Mouse (Mus musculus) left cerebral cortex, postnatal 10 days (tissue): ENCODE measurements at regions not wholly inside any gene's neighbourhood (a gene's known extent, or its start where the extent isn't known, plus 50 kb on each side); places are given as distances from the start of the nearest gene placed in this dataset.

Experiments
- DNase-seq, 2 experiments: peaks; one replicate each; pipeline ENCODE4 v3.0.0; 2021 to 2022; ENCODE audit warnings: low spot score in 2 of 2, mixed read lengths in 1 of 2; ENCODE audit errors: extremely low spot score in 1 of 2
- intact Hi-C: fragments of 180-260 bp; cut with DNase I; formaldehyde crosslinking; loops from one replicate; pipeline ENCODE4 v1.15.1; 2025

DNA sequence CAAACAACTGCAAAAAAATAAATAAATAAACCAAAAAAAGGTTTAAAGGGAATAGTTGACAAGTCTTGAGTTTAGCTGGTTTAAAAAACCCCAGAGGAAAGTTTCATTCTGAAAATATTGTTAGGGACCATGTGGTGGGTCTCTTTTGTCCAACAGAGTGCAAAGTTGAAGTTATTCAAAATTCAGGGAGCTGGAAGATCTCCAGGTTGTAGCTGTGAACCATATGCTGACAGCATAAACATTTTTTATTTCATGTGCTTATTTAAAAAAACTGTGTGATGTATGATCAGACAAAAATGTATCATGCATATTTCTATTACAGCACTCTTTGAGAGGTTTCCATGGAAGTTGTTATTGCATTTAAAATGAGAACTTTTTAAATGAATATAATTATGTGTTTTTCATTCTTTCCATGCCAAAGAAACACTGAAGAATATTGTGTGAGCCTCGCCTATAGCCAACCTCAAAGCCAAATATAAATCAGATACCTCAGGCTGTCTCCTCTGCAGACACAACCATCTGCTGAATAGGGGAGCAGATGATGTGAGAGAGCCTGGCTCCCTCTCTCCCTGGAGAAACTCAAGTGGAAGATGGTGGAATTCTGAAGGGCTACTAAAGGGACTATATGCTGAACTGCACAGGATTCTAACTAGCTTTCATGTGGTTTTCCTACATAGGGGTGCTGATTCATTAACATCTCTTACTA, 413.4 kb upstream of the Impad1 start:
- DNase-seq, result peak in 1 of 2 experiments; percentile 42
- intact Hi-C loops, result no loop called here

- intact Hi-C loops, result no loop called here
- DNase-seq, result no peak
These were observed 412.4 kb upstream of the Impad1 start for GRCm38 (mm10) chr4:5205328-5206208.

GRCm38 (mm10) chr4:5194272-5194671, 401.1 kb upstream of the Impad1 start:
- intact Hi-C loops, result no loop called here
- no peak for DNase-seq

- no peak for DNase-seq
- intact Hi-C loops, result no loop called here
These were observed 388.4 kb upstream of the Impad1 start for GRCm38 (mm10) chr4:5181591-5181990.

DNA sequence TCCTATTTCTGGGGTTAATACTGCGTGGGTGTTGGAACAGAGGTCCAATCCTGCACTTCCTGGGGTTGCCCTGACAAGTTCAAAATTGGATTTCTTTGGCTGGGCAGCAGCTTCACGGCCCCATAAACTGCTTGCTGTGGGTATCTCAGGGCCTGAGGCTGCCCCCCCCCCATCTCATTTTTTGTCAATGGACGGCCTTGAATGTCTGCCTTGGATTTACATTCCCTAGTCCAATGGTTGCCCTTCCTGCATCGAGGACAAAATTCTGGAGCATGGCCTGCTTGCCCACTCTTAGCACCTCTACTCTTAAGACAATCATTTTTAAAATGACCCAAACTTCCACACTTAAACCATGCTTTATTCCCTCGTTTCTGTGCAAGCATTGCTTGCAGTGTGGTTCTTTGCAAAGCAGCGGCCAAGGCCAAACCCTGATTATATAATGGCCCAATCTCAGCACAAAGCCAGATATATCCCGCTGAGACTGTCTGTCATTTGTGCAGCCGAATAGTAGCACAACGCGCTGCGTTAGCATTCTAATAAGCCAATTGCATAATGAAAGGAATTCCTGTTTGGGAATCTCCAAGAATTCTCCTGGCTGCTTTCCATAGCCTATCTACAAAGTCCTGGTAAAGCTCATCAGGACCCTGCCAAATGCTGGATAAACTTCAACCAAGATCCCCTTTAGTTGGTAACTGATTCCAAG, 386.0 kb upstream of the Impad1 start:
- intact Hi-C loops, result no loop called here
- peak in 1 of 2 experiments; percentile 4 for DNase-seq

DNA sequence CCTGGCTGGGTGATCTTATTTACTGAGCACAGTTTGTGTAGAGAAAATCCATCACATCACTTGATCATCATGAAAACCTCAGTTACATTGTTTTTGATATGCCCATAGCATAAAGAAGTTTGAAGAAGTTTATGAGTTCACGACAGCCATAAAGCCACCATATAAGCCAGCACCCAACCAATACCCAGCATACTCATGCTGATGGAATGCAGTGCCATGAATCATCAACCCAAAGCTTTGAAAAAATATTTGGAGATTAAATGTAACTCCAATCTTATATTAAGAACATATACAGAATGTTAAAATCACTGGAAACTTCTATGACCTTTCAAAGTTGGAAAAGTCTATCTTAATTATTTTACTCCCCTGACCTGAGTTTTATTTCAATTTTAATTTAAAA, 372.1 kb upstream of the Impad1 start:
- DNase-seq, result no peak
- intact Hi-C loops, result no loop called here

GRCm38 (mm10) chr4:5160931-5161330, 367.8 kb upstream of the Impad1 start:
- DNase-seq, result no peak
- intact Hi-C loops, result no loop called here

- intact Hi-C loops, result no loop called here
- no peak for DNase-seq
These were observed 337.6 kb upstream of the Impad1 start for GRCm38 (mm10) chr4:5130726-5131125.

DNA sequence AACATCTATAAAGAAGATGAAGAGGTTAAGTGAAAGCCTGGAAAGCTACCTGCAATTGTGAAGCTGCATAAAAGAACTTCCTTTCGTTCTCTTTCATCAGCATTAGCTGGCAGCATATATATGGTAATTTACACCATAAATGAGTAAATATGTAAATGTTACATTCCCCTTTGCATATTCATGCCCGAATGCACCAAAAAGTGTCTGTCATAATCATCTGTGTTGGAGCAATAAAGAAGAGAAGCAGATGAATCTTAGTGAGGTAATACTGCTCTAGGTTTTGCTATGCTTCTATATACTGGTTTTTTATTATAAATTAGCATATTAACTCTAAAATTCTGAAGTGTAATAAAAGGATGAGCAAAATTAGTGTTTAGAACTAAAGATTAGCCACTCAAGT, 332.9 kb upstream of the Impad1 start:
- intact Hi-C loops, result no loop called here
- no peak for DNase-seq

- intact Hi-C loops, result no loop called here
- no peak for DNase-seq
These were observed 305.3 kb upstream of the Impad1 start for GRCm38 (mm10) chr4:5098411-5098810.

- no peak for DNase-seq
- intact Hi-C loops, result no loop called here
These were observed 285.6 kb upstream of the Impad1 start for GRCm38 (mm10) chr4:5078723-5079122.

GRCm38 (mm10) chr4:5074754-5075153, 281.6 kb upstream of the Impad1 start:
- DNase-seq, result no peak
- intact Hi-C loops, result no loop called here

- intact Hi-C loops, result no loop called here
- DNase-seq, result no peak
These were observed 278.1 kb upstream of the Impad1 start for GRCm38 (mm10) chr4:5071243-5071642.

DNA sequence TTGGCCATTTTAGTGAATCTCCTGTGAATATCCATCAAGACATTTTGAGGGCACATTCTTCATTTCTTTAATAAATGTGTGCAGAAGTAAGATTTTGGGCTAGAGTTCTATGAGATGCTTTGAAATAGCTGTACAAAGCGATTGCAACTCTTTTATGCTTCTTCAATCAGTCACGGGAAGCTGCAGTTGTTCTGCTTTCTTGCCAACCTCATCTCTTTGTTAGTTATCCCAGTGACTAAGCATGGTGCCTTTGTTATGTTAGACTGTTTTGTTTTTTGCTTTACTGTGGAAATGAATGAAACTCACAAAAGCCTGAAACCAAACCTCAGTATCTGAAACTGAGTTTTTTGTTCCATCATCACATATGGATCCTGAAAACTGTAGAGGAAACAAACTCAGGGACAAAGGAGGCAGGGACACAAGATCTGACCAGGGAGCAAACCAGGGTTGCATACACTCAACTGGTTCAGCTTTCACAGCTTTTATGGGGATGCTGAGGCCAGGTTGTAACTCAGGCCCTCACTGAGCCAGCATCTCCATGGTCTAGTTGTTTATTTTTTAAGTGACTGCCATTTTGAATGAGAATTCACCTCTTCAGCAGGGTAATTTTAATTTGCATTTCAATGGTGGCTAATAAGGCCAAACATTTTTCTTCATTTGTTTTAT, 266.3 kb upstream of the Impad1 start:
- intact Hi-C loops, result no loop called here
- DNase-seq, result no peak

DNA sequence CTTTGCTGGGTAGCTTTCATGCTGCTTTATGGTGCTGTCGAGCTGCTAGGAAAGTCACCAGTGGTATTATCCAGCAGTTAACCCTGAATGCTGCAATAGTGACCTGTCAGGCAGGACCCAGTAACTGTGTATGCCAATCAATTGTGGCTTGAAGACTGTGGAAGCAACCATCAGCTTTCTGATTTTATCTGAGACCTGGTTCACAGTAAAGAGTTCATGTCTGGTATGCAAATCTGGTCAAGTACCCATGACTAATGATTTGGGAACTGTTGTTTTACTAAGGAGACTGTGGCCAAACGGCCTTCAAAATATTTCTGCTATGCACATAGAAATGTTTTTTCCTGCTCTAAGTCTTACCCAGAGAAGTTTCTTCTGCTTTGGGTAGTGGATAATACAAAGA, 236.8 kb upstream of the Impad1 start:
- DNase-seq, result no peak
- intact Hi-C loops, result no loop called here

GRCm38 (mm10) chr4:4987491-4987890, 194.3 kb upstream of the Impad1 start:
- DNase-seq, result no peak
- intact Hi-C loops, result no loop called here

DNA sequence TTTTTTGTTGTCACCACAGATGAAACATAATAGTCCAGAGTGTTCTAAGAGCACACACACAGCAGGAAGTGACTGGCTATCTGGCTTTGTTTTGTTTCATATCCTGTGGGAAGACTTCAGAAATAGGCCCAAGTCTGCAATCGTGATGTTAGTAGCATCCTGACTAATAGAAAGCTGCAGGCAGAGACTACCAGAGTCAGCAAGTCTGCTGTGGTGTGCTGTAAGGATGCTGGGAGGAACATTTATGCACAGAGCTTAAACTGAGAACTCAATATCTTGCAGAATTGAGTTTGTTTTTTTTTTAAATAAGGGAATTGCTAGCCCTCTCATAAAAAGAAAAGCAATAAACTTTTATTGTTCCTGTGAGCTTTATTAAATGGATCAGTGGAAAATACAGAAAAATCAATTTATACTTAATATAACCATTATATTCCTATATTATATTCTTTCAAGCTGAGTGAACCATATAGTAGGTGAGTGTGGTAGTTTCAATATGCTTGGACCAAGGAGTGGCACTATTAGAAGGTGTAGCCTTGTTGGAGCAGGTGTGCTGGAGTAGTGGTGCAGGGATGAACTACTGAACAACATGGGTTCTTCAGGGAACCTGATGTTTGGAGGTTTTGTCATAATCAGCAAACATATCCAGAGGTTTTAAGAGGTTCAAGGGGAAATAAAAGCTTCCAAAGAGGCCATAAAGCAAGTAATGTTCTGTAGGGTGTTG, 190.5 kb upstream of the Impad1 start:
- intact Hi-C loops, result no loop called here
- no peak for DNase-seq

DNA sequence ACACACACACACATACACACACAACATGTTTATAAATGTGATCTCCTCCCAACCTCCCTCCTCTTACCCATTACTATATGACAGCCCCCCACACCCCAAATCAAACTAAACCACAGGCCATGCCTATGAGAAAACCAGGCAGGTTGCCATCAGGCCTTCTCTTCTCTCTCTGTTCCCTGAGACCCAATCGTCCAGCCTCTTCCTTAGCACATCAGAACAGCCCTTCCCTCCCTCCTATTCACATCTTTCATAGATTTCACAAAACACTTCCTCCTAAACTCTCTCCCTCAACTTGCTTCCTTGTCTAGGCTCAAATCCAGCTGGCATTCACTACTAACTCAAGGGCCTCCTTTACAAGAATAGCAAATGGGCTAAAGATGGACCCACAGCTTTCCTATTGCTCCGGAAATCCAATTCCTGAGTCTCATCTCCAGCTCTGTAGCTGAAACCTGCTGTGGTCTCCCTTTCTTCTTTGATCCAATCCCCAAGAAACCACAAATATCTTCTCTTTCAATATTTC, 178.7 kb upstream of the Impad1 start:
- peak in 1 of 2 experiments; percentile 2 for DNase-seq

More for the DNA sequence above, 178.7 kb upstream of the Impad1 start:
- intact Hi-C loops, result no loop called here
